Mouse (Mus musculus): ENCODE results near the gene Rcn2.
A peak's percentile ranks its signal among the peaks of the same experiment; 100 is the strongest.
"Not testable (repeated sequence)": the region's sequence is repeated elsewhere in the genome, so short reads cannot be mapped to it uniquely, and the experiment has no call there.

The Rcn2 gene

DNA sequence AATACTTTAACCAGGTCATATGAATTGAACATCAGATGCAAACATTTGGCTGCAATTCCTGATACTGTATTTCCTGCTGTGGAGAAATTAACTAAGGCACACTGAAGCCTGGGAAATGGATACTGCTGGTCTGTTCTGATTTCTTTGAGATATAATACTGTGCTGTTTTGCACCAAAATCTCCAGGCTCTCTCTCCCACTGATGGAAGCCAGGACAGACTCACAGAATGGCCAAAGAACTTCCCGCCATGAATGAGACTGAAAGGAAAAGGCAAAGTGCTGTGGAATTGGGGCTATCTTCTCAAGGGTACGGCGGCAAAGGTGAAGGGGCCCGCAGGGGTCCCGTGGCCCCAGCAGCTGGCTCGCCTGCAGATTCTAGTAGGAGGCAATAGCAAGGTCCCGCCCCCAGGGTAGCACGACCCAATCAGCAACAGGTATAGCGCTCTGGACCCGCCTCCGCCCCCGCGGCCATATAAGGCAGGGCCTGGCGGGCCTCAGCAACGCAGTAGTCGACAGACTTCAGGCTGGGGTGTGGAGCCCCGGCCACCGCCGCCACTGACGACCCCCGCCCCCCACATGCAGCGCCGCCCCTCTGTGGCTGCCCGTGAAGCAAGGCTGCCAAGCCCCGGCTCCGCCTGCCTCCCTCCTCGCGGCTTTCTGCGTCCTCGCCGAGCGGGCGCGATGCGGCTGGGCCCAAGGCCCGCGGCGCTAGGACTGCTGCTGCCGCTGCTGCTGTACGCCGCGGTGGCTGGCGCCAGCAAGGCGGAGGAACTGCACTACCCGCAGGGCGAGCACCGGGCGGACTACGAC, at the start of gene Rcn2:
Rcn2 (plus strand) TSS at position 474 of the 809 bp plus-strand sequence.
- DNase-seq = peak; percentile 95 to 96

- not testable (repeated sequence) for DNase-seq
Observed at GRCm38 (mm10) chr9:56004679-56005078, 37.0 kb upstream of the Rcn2 start.

DNA sequence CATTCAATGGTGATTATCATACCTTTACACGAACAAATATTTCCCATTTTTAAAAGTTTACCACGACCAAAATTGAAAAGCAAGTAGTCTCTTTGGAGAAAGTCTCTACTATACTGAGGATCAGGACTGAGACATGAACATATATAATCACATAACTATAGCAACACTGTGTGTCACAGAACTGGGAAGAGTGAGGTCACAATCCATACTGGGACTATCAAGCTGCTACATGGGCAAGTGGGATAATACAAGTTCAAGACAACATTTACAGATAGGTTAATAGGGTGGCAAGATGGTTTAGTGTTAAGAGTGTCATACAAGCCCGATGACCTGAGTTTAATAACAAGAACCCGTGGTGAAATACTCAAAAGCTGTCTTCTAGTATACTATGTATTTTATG, 31.2 kb upstream of the Rcn2 start, which contains the start of gene 4930563M21Rik:
4930563M21Rik (minus strand) TSS at position 101 of the 400 bp plus-strand sequence.
- no peak for DNase-seq

GRCm38 (mm10) chr9:56024772-56025171, 16.9 kb upstream of the Rcn2 start:
- no peak for DNase-seq

DNA sequence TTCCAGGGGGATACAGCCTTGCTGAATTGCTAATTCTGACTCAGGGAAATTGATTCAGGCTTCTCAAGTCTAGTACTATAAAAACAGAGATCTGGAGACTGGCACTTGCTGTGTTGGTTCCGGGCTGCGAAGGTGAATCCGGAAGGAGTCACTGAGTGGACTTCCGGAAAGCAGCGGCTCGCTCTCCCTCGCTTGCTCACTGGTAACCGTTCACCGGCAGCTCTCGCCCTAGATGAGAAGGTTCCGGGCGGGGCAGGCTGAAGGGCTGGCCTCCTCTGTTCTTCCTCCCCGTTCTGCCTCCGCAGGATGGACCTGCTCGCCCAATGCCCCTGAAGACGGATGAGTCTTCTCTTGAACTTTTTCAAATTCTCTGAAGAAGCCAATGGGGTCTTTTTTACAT, 14.4 kb upstream of the Rcn2 start:
- DNase-seq = no peak

DNA sequence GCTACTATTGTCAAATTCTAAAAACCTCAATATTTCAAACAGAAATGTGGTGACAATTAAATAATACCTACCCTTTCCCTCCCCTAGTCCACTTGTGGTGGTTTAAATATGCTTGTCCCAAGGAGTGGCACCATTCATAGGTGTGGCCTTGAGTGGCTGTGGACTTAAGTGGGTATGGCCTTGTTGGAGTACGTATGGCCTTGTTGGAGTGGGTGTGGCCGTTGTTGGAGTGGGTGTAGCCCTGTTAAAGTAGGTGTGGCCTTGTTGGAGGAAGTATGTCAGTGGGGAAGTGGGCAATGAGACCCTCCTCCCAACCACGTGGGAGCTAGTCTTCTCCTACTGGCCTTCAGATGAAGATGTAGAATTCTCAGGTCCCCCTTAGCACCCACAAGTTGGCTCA, 9.4 kb upstream of the Rcn2 start:
- peak in 1 of 2 experiments; percentile 7 for DNase-seq

DNA sequence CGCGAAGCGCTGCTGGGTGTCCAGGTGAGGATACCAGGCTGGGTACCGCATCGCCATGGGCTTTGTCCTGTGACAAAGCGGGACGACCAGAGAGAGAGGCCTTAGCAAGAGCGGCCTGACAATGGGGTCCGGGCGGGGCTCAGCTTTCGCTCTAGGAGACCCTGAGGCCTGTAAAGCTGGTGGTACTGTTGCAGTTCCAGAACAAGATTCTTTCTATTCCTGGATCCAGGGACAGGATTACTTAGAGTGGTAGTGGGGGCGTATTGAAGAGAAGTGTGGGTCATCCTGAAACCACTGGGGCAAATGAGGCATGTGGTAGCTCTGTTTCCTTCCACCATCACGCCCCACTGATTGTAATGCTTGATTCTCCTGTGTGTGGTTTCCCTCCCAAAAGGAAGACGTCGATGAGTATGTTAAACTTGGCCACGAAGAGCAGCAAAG, 556 bp downstream of the Rcn2 start:
- DNase-seq = no peak

DNA sequence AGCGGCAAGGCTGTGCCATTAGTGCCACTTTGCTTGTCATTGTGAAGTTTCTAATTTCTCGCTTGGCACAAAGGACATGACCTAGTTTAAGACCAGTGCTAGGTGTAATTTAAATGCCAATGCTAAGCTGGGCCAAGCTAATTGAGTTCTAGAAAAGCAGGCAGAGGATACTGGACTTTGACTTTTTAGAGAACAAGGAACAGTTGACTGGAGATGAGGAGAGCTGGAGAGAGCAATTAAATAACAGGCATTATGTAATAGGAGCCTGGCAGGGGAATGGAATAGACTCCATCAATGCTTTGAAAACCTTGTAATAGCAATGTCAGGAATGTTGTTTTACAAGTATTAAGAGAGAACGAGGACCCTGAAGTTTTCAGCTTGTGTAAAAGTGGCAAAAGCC, 12.2 kb downstream of the Rcn2 start:
- no peak for DNase-seq

- no peak for DNase-seq
Observed at GRCm38 (mm10) chr9:56056147-56056546, 14.5 kb downstream of the Rcn2 start.

DNA sequence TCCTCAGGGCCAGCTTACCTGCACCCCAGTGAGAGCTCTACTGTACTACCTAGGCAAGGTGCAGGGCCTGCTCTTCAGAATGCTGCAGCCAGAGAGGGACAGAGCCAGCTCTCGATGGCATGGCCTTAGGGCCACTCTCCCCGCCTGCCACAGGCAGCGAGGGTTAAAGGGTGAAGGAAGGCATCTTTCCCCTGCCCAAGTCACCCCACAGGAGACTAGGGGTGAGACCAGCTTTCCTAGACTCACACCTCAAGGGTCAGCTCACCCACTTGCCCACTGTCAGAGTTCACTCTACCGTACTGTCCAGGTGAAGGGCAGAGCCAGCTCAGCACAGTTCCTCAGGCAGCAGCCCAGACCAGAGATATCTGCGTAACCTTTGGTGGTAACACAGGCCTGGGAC, 20.7 kb downstream of the Rcn2 start:
- DNase-seq = no peak

DNA sequence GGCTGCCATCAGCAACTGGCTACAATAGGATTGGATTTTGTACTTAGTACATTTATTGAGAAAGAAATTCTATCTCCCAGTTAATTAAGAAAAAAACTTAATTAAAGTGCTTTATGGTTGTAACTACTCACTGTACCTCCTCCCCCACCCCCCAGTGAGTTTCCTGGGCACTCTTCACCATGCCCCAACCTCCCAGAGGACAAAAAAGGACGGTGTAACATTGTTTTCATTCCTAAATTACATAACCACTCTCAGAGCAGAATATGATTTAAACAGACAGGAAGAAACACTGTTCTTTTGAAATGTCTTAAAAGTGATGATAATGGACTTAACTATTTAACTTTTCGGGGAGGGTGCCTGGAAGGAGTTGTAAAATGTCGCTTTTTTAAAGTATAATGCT, 23.4 kb downstream of the Rcn2 start:
- peak in 1 of 2 experiments; percentile 5 for DNase-seq

GRCm38 (mm10) chr9:56067964-56068363, 26.3 kb downstream of the Rcn2 start:
- no peak for DNase-seq

DNA sequence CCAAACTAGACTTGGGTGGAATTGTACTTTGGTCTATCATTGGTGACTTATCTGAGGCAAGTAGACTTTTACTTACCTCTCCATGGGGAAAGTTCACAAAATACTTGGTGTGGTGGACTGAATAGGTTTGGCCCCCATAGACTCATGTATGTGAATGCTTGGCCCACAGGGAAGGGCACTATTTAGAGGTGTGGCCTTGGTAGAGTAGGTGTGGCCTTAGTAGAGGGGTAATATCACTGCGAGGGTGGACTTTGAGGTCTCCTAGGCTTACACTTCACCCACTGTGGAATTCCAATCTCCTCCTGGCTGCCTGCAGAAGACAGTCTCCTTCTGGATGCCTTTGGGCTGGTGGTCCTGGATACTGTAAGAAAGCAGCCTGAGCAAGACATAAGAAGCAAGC, 27.0 kb downstream of the Rcn2 start:
- no peak for DNase-seq

- DNase-seq = no peak
Observed at GRCm38 (mm10) chr9:56072861-56073260, 31.2 kb downstream of the Rcn2 start.

- DNase-seq = no peak
Observed at GRCm38 (mm10) chr9:56074863-56075262, 33.2 kb downstream of the Rcn2 start.

GRCm38 (mm10) chr9:56075264-56075663, 33.6 kb downstream of the Rcn2 start:
- DNase-seq = peak; percentile 68 to 75

DNA sequence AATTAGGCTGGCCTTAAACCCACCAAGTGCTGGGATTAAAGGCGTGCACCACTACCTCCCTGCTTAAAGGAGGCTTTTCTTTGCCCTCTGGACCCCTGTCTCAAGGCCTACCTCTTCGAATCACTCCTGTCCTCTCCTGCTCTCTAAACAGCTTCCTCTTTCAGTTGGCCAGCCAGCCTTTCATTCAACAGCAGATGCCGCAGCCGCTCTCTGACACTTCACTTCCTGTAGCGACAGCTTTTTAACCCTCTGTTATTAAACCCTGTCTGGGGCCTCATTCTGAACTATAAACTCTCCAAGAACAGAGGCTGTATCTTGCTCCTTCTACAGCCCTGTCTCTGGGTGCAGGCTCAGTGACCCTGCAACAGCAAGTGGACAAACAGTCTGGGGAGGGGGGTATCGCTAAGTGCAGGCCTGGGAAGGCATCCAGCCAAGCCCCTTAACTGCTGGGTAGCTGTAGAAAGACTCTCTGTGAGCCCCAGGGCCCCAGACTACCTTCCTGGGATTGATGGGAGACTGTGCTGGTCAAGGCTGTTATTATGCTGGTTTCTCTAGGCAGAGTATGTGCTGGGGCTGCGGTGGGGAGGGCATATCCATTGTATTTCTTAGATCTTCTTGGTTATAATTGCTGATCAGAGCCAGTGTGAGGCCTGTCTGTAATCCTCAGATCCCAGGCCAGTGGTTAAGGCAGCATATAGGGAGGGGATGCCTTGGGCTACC, 34.4 kb downstream of the Rcn2 start:
- DNase-seq = peak; percentile 26 to 33

DNA sequence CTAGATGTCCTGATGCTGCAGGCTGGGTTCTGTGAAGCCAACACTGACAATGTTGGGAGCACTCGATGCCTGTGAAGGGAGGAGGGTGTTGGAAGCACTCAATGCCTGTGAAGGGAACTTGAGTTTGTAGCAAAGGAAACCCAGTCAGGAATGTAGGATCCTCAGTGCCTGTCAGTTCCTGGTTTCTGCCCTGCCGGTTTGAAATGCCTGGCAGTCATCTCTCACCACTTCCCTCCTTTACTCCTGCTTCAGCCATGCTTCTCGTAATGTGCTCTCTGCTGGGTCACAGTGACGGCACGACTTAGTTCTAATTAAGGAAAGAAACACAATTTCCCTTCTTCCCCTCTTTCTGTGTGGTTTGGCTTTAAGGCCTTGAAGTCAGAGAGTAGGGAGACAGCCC, 37.9 kb downstream of the Rcn2 start:
- DNase-seq = no peak

GRCm38 (mm10) chr9:56086524-56086923, 44.9 kb downstream of the Rcn2 start:
- no peak for DNase-seq

GRCm38 (mm10) chr9:56089778-56090520, 48.3 kb downstream of the Rcn2 start, which contains the start of gene Pstpip1:
Gene Pstpip1 (plus strand): TSS chr9:56089962.
- peak; percentile 62 for DNase-seq

GRCm38 (mm10) chr9:56090546-56091225, 49.0 kb downstream of the Rcn2 start:
- no peak for DNase-seq

DNA sequence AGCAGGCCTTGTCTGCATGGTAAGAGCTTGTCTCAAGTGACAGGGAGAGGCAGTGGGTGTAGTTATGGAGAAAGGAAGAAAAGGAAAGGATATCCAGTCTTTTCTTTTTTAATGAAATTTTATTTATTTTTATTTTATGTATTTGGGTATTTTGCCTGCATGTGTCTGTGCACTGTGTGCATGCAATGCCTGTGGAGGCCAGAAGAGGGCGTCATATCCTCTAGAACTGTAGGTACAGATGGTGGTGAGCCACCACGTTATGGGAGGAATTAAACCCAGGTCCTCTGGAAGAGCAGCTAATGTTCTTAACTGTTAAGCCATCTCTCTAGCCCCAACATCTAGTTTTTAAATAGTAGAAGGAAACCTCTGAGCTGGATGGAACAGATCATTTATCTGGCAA, 50.5 kb downstream of the Rcn2 start:
- DNase-seq = no peak

All from lung, adult 18-20 months (tissue).